Mouse (Mus musculus) kidney, adult 2 months (tissue): Measurements from ENCODE around the gene Rtp3.

Experiments used
- CTCF ChIP-seq: fragments of 200-500 bp; conservative IDR thresholded peaks from 2 replicates; pipeline ENCODE4 v1.5.1; 2011; ENCODE audit warnings: low read depth, mild to moderate bottlenecking, control low read depth, low read length, moderate library complexity, mixed read lengths; ENCODE audit not compliant: insufficient read depth, insufficient read length
- POLR2A ChIP-seq: fragments of 200-500 bp; IDR thresholded peaks from one replicate; pipeline ENCODE4 v1.6.1; 2011; ENCODE audit warnings: low read depth, low read length, control low read depth

DNA sequence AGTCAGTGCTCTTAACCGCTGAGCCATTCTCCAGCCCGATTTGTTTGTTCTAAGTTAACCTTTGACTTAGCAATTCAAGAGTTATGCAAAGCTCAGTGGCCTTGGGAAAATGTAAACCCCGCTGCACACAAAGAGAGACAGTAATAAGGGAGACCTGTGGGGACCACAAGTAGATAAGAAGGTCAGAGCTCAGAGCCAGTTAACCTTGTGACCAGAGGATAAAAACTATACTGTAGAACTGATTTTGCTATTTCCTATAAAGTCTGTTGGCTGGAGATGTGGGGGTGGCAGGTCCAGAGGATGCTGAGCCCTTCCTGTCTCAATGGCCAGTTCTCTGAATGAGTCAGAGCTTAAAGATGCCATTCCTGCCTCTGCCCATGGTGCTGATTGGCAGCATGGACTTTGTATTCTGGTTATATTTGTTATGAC lies 2.9 kb upstream of the Rtp3 start:
- TF ChIP-seq POLR2A (no peak), CTCF (no peak)
